Mouse (Mus musculus): ENCODE results near the gene Kat7.

DNA sequence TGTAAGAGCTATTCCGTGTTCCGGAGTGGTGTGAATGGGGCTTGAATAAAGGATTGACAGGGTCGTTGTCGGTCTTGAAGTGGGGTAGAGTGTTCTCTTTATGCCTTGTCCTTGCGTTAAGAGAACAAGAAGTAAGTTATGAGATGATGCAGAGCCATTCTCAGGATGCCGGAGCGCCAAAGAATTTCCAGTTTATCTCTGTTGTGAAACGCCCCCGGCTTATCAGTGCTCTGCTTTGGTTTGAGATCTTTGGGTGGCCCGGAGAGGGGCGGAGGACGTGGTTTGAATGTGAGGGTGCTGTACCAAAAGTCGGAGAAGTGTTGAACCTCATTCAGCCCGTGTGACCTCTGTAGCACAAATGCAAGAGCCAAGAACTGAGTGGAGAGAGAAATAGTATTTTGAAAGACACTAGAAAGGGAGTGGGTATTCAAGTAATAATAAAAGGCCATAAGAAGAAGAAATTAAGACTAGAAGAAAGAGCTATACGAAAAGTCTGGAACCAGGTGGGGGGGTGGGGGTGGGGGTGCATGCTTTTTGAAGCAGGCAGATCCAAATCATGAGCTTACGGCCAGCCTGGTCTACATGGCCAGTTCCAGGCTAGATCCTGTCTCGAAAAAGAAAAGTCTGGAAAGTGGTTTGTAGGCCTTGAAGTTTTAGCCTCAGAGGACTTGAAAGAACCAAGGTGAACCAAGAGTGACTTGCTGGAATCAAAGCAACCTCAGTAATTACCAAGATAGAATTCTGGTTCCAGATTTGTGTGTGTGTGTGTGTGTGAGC lies 790 bp upstream of the Kat7 start:
- TF ChIP-seq FLI1 (IDR thresholded peaks at IDR 0.05; ENCODE audit: low read length) = no peak
- TF ChIP-seq GATA1 (IDR thresholded peaks at IDR 0.05; ENCODE audit: borderline replicate concordance, low read length) = no peak

Data from megakaryocyte, embryonic 14.5 days (primary cell).